Mouse (Mus musculus) lung, postnatal 25 days (tissue): ENCODE measurements around the gene Tgfbr3.
A peak's percentile ranks its signal among the peaks of the same experiment; 100 is the strongest.

Source experiments
- DNase-seq: peaks from one replicate; pipeline ENCODE4 v3.0.0; 2022; ENCODE audit warnings: low spot score

The Tgfbr3 gene

GRCm38 (mm10) chr5:107146111-107146616 is 143.3 kb downstream of the Tgfbr3 start:
- peak; percentile 38 for DNase-seq

- no peak for DNase-seq
Measured at GRCm38 (mm10) chr5:107145125-107145524, 144.3 kb downstream of the Tgfbr3 start.

- no peak for DNase-seq
Measured at GRCm38 (mm10) chr5:107144263-107144843, 145.1 kb downstream of the Tgfbr3 start.

GRCm38 (mm10) chr5:107143406-107143805 is 146.0 kb downstream of the Tgfbr3 start:
- DNase-seq: no peak

- DNase-seq: no peak
Measured at GRCm38 (mm10) chr5:107142791-107143190, 146.6 kb downstream of the Tgfbr3 start.

GRCm38 (mm10) chr5:107141375-107141774 is 148.1 kb downstream of the Tgfbr3 start:
- DNase-seq: no peak

GRCm38 (mm10) chr5:107139800-107140651 is 149.4 kb downstream of the Tgfbr3 start:
- DNase-seq: no peak

- no peak for DNase-seq
Measured at GRCm38 (mm10) chr5:107133336-107133735, 156.1 kb downstream of the Tgfbr3 start.

GRCm38 (mm10) chr5:107132231-107132630 is 157.2 kb downstream of the Tgfbr3 start:
- no peak for DNase-seq

GRCm38 (mm10) chr5:107129304-107129703 is 160.1 kb downstream of the Tgfbr3 start:
- DNase-seq: no peak

GRCm38 (mm10) chr5:107126561-107126960 is 162.9 kb downstream of the Tgfbr3 start:
- DNase-seq: no peak

GRCm38 (mm10) chr5:107125131-107125530 is 164.3 kb downstream of the Tgfbr3 start:
- no peak for DNase-seq

GRCm38 (mm10) chr5:107124531-107124930 is 164.9 kb downstream of the Tgfbr3 start:
- no peak for DNase-seq

GRCm38 (mm10) chr5:107122622-107123021 is 166.8 kb downstream of the Tgfbr3 start:
- no peak for DNase-seq

GRCm38 (mm10) chr5:107121086-107121485 is 168.3 kb downstream of the Tgfbr3 start:
- peak; percentile 68 for DNase-seq

- DNase-seq: peak; percentile 53
Measured at GRCm38 (mm10) chr5:107120624-107121023, 168.8 kb downstream of the Tgfbr3 start.

- DNase-seq: no peak
Measured at GRCm38 (mm10) chr5:107119896-107120295, 169.5 kb downstream of the Tgfbr3 start.

GRCm38 (mm10) chr5:107116821-107117220 is 172.6 kb downstream of the Tgfbr3 start:
- peak; percentile 24 for DNase-seq

GRCm38 (mm10) chr5:107112656-107113275 is 176.7 kb downstream of the Tgfbr3 start:
- no peak for DNase-seq

- peak; percentile 59 for DNase-seq
Measured at GRCm38 (mm10) chr5:107111802-107112201, 177.6 kb downstream of the Tgfbr3 start.

- no peak for DNase-seq
Measured at GRCm38 (mm10) chr5:107110880-107111520, 178.4 kb downstream of the Tgfbr3 start.
